Mouse (Mus musculus) cerebellum, adult (tissue): ENCODE measurements around the gene 4930519G04Rik.
"Not testable (repeated sequence)": the region's sequence is repeated elsewhere in the genome, so short reads cannot be mapped to it uniquely, and the experiment has no call there.

Source experiments
- ATAC-seq: cut with Nextera tagmentation; 2 replicates; pipeline ENCODE4 v1.9.2; 2017; ENCODE audit warnings: mild to moderate bottlenecking, moderate library complexity, mixed read lengths; ENCODE audit not compliant: insufficient number of reproducible peaks, low FRiP score, low TSS enrichment

The 4930519G04Rik gene

DNA sequence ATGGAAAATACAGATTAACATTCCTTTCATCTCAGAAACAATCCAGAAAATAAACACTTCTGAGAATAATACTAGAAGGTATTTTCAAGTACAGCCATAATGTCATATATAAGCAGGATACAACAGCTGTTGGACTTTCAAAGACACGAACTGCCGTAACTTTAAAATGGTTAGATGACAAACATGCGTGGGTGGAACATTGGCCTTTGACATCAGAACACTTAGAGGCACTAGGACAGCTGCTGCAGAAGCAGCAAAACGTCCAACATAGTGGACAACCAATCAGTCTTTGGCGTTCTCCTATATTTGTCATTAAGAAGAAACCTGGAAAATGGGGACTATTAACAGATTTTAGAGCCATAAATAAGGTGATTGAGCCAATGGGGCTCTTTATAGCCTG, 13.0 kb upstream of the 4930519G04Rik start:
- not testable (repeated sequence) for ATAC-seq

GRCm38 (mm10) chr5:114842155-114842554, 11.3 kb upstream of the 4930519G04Rik start:
- not testable (repeated sequence) for ATAC-seq

DNA sequence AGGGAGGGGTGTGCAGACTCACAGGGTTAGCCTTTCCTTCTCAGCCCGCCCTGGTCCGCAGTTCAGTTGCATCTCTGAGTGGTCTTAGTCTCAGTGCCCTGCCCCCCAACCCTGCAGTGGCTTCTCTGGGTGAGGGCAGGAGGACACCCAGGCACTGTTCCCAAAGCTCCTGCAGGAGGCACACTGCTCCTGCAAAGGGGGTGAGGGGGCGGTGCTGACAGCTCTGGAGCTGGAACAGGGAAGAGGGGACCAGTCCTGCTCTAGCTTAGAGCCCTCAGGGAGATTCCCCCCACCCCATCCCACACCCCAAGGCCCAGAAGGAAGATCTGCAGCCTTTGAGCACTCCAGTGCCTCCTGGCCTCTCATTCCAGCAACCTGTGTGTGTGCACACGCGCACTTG, 10.8 kb upstream of the 4930519G04Rik start:
- no peak for ATAC-seq

DNA sequence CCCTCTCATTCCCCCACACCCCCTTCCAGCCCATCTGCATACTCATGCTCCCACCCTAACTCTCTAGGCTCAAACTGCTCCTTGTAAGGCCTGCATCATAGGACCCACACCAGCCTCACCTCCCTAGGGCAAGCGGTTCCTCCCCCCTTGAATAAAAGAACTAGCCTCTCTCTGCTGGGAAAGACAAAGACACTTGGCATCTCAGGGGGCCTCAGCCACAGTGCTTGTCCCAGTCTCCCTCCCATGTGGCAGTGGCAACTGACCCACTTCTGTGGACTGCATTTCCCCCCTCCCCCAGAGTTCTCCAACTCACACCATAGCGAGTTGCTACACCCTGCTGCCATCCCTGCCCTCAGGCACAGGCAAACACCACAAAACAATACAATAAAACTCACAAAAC, 9.1 kb upstream of the 4930519G04Rik start:
- not testable (repeated sequence) for ATAC-seq

DNA sequence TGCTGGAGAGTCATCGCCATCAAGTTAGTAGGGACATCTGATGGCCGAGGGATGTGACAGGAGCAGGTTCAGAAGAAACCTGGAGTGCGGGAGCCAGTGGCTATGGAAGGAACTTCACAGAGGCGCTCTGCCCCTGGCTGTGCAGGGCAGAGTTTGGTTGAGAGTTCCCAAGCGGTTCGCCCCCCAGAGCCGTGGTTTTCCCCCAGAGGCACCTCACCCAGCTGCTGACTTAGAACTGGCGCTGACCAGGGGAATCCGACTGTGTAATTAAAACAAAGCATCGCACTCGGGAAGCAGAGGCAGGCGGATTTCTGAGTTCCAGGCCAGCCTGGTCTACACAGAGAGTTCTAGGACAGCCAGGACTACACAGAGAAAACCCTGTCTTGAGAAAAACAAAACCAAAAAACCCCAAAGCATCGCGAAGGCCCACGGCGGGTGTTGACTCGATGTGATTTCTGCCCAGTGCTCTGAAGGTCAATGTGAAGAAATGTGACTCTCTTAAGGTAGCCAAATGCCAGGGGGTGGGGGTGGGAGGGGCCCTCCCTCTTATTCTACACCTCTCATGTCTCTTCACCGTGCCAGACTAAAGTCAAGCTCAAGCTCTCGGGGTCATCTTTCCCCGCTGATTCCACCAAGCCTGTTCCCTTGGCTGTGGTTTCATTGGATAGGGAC, 1.8 kb upstream of the 4930519G04Rik start:
- ATAC-seq = no peak

DNA sequence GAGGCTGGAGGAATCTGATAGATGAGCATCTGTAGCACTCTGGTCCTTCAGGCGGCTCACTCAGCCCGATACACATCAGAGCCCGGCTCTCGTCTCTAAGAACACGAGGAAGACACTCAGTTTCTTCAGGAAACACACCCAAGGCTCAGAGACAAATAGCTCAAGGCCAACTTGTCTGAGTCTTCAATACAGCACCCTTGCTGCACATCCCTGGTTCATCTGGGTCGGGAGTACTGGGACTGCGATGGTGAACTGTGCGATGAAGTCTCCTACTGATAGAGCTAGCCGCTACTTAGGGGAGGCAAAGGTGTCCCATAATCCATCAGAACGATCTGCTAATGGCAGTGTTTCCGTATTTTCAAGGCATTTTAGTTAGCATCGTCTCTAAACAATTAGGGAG, 5.1 kb downstream of the 4930519G04Rik start, which contains the start of gene Gm9936:
Gene Gm9936 (minus strand): TSS at position 101 of the 400 bp plus-strand sequence.
- ATAC-seq = no peak

GRCm38 (mm10) chr5:114859253-114859652, 5.8 kb downstream of the 4930519G04Rik start:
- ATAC-seq = peak; percentile 45; the same call in 1 of the 2 replicates

- no peak for ATAC-seq
These were observed 8.3 kb downstream of the 4930519G04Rik start for GRCm38 (mm10) chr5:114861730-114862129.

DNA sequence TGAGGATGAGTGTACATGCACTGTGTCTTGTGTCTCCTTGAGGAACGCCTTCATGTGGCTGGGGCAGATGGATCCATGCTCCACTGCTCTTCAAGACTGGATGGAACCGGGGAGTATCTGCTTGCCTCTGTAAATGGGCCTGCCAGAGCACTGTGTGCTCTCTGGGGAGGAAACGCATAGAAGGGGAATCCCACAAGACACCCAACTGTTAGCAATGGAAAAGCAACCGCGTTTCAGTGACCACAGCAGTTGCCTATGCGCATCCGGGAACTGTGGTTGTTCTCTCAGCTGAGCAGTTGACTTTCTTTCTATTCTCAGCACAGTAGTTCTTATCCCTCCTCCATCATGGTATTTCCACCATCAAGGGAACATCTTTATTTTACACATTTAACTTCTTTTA, 11.3 kb downstream of the 4930519G04Rik start:
- ATAC-seq = no peak

GRCm38 (mm10) chr5:114865279-114865678, 11.8 kb downstream of the 4930519G04Rik start:
- no peak for ATAC-seq

DNA sequence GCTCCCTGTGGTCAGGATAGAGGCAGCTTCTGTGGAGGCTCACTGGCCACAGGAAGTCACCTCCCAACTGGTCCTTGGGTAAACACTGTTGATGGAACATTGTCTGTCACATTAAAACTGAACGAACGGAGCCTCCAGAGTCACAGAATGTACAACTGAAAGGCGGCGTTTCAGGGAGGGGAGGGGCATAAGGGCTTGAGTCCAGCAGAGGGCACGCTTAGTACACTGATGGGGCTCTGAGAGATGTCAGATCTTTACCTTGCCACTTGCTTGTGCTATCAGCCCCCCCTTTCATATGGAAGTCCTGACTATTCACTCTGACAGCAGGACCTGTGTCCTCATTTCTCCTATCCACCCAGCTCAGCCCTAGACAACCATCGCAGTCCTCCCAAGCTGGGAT, 22.4 kb downstream of the 4930519G04Rik start:
- no peak for ATAC-seq

GRCm38 (mm10) chr5:114876331-114876730, 22.9 kb downstream of the 4930519G04Rik start:
- no peak for ATAC-seq

DNA sequence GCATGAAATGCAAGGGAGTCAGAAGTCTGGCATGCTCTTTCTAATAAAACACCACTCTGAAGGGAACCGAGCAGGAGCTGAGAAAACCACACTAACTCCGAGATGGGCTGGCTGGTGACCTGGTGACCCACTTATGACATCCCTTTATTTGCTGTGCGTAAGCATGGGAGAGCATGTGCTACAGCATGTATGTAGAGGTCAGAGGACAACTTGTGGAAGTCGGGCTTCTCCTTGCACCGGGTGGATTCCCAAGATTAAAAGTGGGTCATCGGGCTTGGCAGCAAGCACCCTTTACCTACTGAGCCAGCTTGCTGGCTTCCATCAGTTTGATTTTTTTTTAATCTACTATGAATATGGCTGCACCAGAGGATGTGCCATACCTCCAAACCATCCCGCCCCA, 24.0 kb downstream of the 4930519G04Rik start:
- ATAC-seq = no peak

GRCm38 (mm10) chr5:114879399-114879798, 25.9 kb downstream of the 4930519G04Rik start:
- no peak for ATAC-seq

GRCm38 (mm10) chr5:114882319-114882718, 28.9 kb downstream of the 4930519G04Rik start:
- ATAC-seq = not testable (repeated sequence)

GRCm38 (mm10) chr5:114883022-114883421, 29.6 kb downstream of the 4930519G04Rik start:
- ATAC-seq = no peak

DNA sequence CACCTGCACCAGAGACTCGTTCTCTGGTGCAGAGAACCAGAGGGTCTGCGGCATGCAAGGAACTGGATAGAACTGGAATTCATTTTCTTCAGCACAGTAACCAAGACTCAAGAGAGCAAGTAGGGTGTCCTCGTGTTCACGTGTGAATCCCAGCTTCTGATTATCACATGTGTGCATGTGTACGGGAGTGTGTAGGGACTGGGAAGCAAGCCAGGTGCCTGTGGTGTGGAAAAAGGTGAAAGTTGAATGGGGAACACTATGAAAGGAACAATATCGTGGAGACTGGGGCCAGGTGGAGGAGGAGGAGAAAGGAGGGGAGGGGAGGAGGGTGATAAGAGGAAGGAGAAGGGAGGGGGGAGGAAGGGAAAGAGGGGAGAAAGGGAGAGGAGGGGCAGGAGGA, 33.3 kb downstream of the 4930519G04Rik start:
- ATAC-seq = no peak

DNA sequence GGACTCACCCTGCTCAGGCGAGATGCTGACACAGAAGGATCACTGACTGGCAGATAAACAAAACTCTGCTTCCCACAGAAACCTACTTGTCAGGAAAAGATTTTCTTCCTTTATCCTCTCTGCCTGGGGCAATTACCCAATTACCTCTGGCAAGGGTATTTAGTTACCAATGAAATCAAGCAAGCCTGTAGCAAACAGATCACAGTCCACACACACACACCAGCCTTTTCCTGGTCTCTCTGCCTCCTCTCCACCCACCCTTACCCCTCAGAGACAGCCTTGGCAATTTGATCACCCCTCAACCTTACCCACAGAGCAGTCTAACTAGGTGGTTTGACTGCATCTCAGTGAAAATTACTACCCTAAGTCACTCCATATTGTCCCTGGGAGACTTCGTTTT, 35.5 kb downstream of the 4930519G04Rik start:
- ATAC-seq = no peak

- ATAC-seq = no peak
These were observed 42.1 kb downstream of the 4930519G04Rik start for GRCm38 (mm10) chr5:114895542-114895941.

DNA sequence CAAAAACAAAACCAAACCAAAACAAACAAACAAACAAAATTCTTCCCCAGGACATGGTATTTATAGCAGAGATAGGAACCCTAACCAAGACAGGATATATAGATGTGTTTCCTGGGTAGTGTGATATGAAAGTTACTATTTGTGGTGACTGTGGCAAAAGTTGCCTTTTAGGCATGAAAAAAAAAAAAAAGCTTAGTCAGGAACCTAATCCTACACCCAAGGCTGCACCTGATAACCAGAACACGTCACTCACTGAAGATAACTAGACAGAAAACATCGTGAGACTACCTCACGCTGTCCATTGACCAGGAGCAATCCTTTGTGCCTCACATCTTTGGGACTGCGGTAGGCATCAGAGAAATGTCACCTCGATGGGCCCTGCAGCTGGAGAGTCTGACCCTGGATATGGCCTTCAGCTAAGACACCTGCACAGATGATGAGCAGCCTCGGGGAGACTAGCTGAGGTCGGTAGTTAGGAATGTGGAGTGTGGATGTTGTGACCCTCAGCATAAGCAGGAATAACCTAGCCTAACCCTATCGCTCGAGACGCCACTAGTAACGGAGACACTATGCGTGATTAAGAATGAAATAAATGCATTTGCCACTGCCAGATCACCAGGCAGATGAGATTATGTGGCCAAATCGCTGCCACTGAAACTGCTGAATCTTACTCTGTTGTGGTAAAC, 43.4 kb downstream of the 4930519G04Rik start, which contains the start of gene Oasl2:
Gene Oasl2 (plus strand): TSS at position 249 of the 686 bp plus-strand sequence.
- no peak for ATAC-seq

GRCm38 (mm10) chr5:114897374-114897793, 43.9 kb downstream of the 4930519G04Rik start:
- ATAC-seq = no peak

GRCm38 (mm10) chr5:114898857-114899256, 45.4 kb downstream of the 4930519G04Rik start:
- no peak for ATAC-seq
